Mouse (Mus musculus) thymus, adult 2 months (tissue): ENCODE measurements around the gene Tpgs1.

ENCODE experiments used
- CTCF ChIP-seq: fragments of 200-500 bp; IDR thresholded peaks from 2 replicates; pipeline ENCODE4 v1.5.1; 2012; ENCODE audit warnings: mild to moderate bottlenecking, control low read depth, low read length, moderate library complexity, borderline replicate concordance; ENCODE audit not compliant: control insufficient read depth, poor library complexity, insufficient read depth; ENCODE audit errors: extremely low read depth
- POLR2A ChIP-seq: fragments of 200-500 bp; IDR thresholded peaks from 2 replicates; pipeline ENCODE4 v1.6.1; 2012; ENCODE audit warnings: mild to moderate bottlenecking, low read length, control low read depth, moderate library complexity; ENCODE audit not compliant: control insufficient read depth, poor library complexity, insufficient read depth; ENCODE audit errors: extremely low read depth

GRCm38 (mm10) chr10:79631432-79631831, 37.7 kb upstream of the Tpgs1 start:
- TF ChIP-seq POLR2A, result no peak
- no peak for TF ChIP-seq CTCF
